Mouse (Mus musculus) left cerebral cortex, postnatal 25 days (tissue): ENCODE data around the gene Drc1. TPM values are rescaled to one million over a fixed set of nuclear protein-coding genes. Genes with fewer than 3 reads are reported as not detected.

ENCODE experiments used
- DNase-seq, 2 experiments: peaks; one replicate each; pipeline ENCODE4 v3.0.0; 2022; ENCODE audit warnings: low spot score in 2 of 2, mixed read lengths in 1 of 2
- intact Hi-C: fragments of 180-260 bp; cut with DNase I; formaldehyde crosslinking; loops from one replicate; pipeline ENCODE4 v1.15.1; 2025
- total RNA-seq, 2 experiments: library from RNA; stranded (reverse); gene quantifications; 2 replicates each; pipeline ENCODE4 v1.2.3; 2021

The Drc1 gene
- total RNA-seq: 10 to 100 TPM; 16.3 to 17.6 TPM

DNA sequence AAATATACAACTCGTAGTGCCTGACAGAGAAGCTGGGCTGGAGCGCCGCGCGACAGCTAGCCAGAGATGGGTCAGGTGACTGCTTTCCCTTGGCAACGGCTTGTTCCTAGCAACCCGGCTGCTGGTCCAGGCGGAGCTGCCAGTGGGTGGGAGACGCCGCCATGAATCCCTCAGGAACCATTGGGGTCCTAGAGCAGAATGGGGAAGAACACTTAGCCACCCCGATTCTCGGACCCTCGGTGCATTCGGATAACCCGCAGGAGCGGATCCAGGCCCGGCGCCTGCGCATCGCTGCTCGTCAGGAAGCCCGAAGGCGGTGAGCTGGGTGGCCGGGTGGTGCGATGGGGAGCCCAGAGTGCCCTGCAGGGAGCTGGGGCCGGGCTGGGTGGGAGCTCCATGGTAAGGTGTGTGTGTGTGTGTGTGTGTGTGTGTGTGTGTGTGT is at the start of gene Drc1:
Gene Drc1 (plus strand): TSS at position 98 of the 442 bp plus-strand sequence.
- DNase-seq: peak; percentile 81 to 82
- intact Hi-C loops: no loop called here

GRCm38 (mm10) chr5:30231891-30232270 is 49.3 kb upstream of the Drc1 start:
- intact Hi-C loops: no loop called here
- no peak for DNase-seq

DNA sequence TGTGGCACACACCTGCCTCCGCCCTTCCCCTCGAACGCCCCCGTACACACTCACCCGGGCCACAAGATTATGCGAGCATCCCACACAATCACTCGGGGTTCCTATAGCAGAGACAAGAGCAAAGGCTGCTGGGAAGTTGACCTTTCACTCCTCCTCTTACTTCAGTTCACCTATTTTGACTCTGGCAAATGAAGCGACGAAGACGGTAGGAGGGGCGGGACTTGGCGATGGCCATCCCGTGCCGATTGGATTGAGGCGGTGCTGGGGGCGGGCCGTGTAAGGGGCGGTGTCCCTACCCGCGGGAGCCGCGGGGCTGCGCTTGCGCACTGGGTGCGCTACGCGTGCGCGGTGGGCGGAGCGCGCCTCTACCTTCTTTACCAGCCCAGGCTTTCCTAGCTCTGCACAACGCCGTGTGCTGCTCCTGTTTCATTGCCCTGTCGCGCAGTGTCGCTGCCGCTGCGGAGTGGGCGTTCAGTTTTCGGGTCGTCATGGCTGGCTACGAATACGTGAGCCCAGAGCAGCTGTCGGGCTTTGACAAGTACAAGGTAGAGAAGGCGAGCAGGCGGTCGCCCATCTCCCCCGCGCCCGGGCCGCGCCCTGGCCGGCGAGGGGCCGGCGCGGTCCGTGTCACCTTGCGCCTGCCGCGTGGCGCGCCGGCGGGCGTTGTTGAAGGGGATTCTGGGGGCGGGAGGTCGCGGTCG is 48.8 kb upstream of the Drc1 start, which contains the start of gene Selenoi:
Gene Selenoi (plus strand): TSS at position 311 of the 701 bp plus-strand sequence.
- DNase-seq: peak; percentile 99 to 100
- intact Hi-C loops: no loop called here

DNA sequence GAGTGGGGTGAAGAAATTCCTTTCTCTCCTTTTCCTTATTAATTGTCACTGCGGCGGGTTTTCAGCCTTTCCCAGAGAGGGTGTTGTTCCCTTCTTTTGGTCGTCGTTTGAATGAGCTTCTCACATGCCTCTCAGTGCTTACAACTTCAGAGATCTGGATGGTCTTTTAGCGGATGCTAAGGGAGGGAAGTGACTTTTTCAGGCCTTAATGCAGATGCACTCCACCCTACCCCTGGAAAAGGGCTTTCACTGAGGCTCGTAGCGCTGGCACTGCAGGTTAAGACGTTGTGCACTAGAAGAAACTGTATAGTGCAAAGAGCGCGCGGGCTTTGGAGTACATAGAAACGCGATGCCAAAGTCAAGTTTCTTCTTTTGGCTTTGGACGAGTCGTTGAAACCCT is 48.1 kb upstream of the Drc1 start:
- peak; percentile 15 to 38 for DNase-seq
- intact Hi-C loops: no loop called here

DNA sequence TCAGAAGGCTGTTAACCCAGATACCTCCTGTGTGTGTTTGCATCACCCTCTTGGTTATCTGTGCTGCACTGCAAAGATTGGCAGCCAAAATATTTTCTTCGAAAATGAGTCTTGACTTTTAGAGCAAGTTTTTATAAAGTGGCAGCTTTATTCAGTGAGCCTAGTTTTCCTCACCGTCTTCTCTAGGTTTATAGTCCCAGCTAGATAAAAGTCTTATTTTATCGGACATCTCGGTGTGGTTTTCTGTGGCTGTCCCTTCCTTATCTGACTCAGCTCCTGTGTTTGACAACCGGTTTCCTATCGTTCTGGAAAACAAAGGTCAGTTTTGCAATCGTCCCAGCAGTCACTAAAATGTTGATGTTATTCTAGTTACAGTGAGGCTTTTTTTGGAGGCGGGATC is 47.2 kb upstream of the Drc1 start:
- intact Hi-C loops: no loop called here

GRCm38 (mm10) chr5:30235641-30236126 is 45.5 kb upstream of the Drc1 start:
- no peak for DNase-seq
- intact Hi-C loops: no loop called here

More for the DNA sequence above, 47.2 kb upstream of the Drc1 start:
- DNase-seq: no peak

DNA sequence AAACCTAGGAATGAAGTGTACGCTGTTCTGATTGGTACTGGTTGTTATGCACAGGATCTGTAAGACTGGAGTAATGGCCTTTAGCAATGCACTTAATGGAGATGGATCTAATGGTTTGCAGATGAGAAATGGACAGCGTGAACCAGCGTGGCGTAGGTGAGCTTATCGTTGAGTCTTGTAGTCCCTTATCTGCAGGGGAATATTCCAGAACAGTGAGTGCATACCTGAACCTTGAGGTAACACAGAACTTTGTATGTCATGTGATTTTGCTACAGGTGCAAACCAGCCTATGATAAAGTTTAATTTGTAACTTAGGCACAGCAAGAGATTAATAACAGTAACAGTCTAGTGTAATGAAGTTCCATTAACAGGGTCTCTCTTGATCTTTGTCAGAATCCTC is 42.7 kb upstream of the Drc1 start:
- intact Hi-C loops: no loop called here
- DNase-seq: no peak

GRCm38 (mm10) chr5:30240552-30240951 is 40.6 kb upstream of the Drc1 start:
- peak in 1 of 2 experiments; percentile 20 for DNase-seq
- intact Hi-C loops: no loop called here

- DNase-seq: no peak
- intact Hi-C loops: no loop called here
Measured at GRCm38 (mm10) chr5:30242410-30242809, 38.8 kb upstream of the Drc1 start.

DNA sequence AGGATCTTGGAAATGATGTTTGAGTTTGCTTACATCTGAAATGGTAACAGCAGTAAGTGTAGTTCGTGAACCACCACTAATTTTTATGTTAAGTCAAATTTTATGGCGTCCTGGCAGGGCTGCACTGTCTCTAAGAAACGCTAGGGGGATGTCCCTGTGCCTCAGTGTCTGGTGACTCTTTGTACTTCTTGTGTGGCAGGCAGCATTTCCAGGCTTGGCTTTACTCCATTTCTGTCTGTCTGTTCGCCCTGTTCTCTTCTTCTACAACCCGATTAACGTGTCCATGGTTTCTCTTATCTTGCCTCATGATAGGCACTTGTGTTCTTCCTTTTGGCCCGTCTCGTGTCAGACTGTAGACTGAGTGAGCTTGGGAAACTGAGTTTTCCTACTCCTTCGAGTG is 37.4 kb upstream of the Drc1 start:
- intact Hi-C loops: no loop called here
- DNase-seq: no peak

DNA sequence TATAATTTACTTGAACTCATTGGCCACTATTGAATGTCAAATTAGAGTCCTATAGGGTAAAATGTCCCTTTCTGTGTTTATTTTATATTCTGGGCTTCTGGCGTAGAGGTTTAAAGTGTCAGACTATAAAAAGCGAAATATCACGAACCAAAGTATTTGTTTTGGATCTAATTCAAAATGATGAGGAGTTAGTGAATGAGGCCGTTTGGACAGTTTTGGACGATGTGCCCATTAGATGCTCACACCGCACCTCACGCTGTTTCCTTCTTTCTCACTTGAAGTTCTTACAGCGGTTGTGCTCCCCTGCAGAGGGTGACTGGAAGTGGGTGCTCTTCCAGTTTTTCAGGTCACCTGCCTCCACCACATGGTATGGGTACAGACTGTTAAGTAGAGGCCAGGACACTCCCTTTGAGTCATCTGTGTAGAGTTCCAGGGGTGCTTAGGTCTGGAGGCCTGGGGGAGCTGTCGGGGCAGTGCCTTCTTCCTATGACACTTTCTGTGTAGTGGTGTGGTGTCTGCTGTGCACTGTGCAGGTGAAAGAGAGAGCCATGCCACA is 35.2 kb upstream of the Drc1 start:
- DNase-seq: no peak
- intact Hi-C loops: no loop called here

DNA sequence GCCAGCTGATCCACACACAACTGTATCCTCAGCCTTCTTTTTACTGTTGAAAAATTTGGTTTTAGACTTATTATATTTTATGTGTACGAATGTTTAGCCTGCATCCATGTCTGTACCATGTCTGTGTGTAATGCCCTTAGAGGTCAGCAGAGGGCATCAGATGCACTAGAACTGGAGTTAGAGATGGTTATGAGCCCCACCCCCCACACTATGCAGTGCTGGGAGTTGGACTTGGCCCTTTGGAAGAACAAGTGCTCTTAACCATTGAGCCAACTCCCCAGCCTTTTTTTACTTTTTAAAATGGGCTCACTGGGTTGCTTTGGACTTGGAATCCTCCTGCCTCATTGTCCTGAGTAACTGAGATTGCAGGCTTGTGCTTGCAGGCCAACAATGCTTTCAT is 33.5 kb upstream of the Drc1 start:
- intact Hi-C loops: no loop called here
- no peak for DNase-seq

DNA sequence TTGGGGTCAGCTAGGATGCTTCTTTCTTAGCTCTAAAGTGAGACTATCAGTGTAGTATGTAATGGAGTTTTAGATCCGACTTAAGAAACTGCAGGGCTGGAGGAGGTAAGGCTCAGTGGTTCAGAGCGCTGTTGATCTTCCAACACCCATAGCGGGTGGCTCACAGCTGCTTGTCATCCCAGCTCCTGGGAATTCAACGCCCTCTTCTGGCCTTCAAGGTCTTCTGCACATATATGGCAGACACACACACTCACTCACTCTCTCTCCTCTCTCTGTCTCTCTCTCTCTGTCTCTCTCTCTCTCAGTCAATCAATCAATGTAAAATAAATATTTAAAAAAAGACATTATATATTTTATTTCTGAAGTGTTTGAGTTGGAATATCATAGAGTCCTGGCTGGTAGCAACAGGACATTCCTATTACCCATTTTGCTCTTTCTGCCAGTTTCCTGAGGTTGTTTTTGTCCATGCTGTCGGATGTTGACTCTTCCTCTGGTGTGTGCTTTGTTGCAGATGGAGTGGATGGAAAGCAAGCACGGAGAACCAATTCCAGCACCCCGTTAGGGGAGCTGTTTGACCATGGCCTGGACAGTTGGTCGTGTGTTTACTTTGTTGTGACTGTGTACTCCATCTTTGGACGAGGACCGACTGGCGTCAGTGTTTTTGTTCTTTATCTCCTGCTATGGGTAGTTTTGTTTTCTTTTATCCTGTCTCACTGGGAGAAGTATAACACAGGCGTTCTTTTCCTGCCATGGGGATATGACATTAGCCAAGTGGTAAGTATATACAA is 25.4 kb upstream of the Drc1 start:
- DNase-seq: no peak
- intact Hi-C loops: no loop called here

- no peak for DNase-seq
- intact Hi-C loops: no loop called here
Measured at GRCm38 (mm10) chr5:30258776-30259175, 22.4 kb upstream of the Drc1 start.

DNA sequence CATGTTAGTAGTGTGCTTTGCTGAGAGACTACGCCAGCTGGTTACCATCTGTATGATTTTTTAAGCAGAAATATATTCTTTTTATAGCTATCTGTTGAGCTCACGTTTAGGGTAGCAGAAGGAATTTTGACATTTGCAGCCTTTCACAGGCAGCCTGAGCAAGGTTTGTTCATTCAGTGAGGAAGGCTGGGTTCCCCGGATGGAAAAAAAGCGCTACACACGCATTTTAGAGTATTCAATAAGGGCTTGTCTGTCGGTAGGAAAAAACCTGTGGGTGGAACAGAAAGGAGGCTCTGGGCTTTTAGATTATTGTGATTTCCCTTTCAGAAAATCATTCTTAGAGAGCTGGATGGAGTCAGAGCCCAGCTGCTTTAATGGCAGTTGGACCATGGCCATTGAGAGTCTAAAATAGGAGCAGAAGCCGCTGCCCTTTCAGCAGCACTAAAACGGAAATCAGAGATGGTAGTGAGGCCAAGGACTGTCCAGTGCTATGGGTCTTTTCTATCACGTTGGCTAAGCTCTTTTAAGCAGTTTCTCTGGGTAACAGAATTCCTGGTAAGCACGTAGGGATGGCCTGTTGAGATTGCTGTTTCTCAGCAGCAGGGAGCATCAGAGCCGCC is 10.5 kb upstream of the Drc1 start:
- intact Hi-C loops: no loop called here
- peak; percentile 66 to 92 for DNase-seq

DNA sequence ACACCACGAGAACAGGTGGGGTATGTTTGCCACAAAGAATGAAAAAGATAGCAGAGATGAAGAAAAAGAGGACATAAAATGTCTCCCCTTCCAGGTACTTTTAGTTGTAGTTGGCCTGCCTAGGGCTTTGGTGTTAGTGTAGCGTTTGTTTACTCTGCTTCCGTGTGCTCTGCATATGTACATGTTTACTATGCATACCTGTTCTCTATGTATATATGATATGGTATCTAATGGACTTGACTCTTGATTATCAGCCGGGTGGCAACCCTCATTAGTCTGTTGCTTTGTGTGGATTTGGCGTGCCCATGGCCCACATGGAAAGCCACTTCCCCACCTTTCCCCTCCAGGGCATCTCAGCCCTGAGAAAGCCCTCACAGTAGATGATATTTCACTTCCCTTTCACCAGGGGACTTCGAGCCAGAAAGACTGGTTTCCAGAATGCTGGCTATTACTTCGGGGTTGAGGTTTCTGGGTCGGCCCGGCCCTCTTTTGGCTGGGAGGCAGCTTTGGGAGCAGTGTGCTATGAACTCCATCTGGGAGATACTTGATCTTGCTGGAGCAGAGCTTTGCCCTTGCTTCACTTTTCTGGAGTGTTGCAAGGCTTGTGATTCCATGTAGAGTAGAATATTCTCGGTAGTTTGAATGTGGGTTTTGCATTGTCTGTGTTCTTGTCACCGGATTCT is 9.4 kb upstream of the Drc1 start:
- DNase-seq: no peak
- intact Hi-C loops: no loop called here

- peak in 1 of 2 experiments; percentile 47 for DNase-seq
Measured at GRCm38 (mm10) chr5:30276361-30276760, 4.8 kb upstream of the Drc1 start.

GRCm38 (mm10) chr5:30278952-30279351 is 2.2 kb upstream of the Drc1 start:
- DNase-seq: no peak
- intact Hi-C loops: no loop called here

More at GRCm38 (mm10) chr5:30276361-30276760, 4.8 kb upstream of the Drc1 start:
- intact Hi-C loops: no loop called here

- intact Hi-C loops: no loop called here
- no peak for DNase-seq
Measured at GRCm38 (mm10) chr5:30279446-30279845, 1.7 kb upstream of the Drc1 start.

GRCm38 (mm10) chr5:30280864-30281263 is 324 bp upstream of the Drc1 start:
- no peak for DNase-seq
- intact Hi-C loops: no loop called here
